Mouse (Mus musculus) adrenal gland, postnatal 25 days (tissue): ENCODE measurements at regions not wholly inside any gene's neighbourhood (a gene's known extent, or its start where the extent isn't known, plus 50 kb on each side); places are given as distances from the start of the nearest gene placed in this dataset.

Source experiments
- DNase-seq: peaks from one replicate; pipeline ENCODE4 v3.0.0; 2021; ENCODE audit warnings: mixed read lengths

- peak; percentile 80 for DNase-seq
Measured at GRCm38 (mm10) chr5:74943737-74944403, 100.7 kb downstream of the Chic2 start.

- DNase-seq = no peak
Measured at GRCm38 (mm10) chr5:74941426-74941825, 103.1 kb downstream of the Chic2 start.

GRCm38 (mm10) chr5:74937416-74937940, 107.1 kb downstream of the Chic2 start:
- no peak for DNase-seq

- no peak for DNase-seq
Measured at GRCm38 (mm10) chr5:74936087-74936486, 108.5 kb downstream of the Chic2 start.

GRCm38 (mm10) chr5:74935676-74936075, 108.9 kb downstream of the Chic2 start:
- DNase-seq = peak; percentile 9

- DNase-seq = no peak
Measured at GRCm38 (mm10) chr5:74933276-74933675, 111.3 kb downstream of the Chic2 start.

- no peak for DNase-seq
Measured at GRCm38 (mm10) chr5:74932206-74932605, 112.4 kb downstream of the Chic2 start.

- no peak for DNase-seq
Measured at GRCm38 (mm10) chr5:74931765-74932164, 112.8 kb downstream of the Chic2 start.

- no peak for DNase-seq
Measured at GRCm38 (mm10) chr5:74927543-74927942, 117.0 kb downstream of the Chic2 start.

GRCm38 (mm10) chr5:74925769-74926168, 118.8 kb downstream of the Chic2 start:
- no peak for DNase-seq

- no peak for DNase-seq
Measured at GRCm38 (mm10) chr5:74924031-74924533, 120.5 kb downstream of the Chic2 start.

GRCm38 (mm10) chr5:74923337-74923736, 121.2 kb downstream of the Chic2 start:
- no peak for DNase-seq

- no peak for DNase-seq
Measured at GRCm38 (mm10) chr5:74922881-74923280, 121.7 kb downstream of the Chic2 start.

GRCm38 (mm10) chr5:74920939-74921338, 123.6 kb downstream of the Chic2 start:
- no peak for DNase-seq

GRCm38 (mm10) chr5:74920490-74920889, 124.1 kb downstream of the Chic2 start:
- DNase-seq = no peak

GRCm38 (mm10) chr5:74905504-74906061, 139.0 kb downstream of the Chic2 start:
- DNase-seq = no peak

- DNase-seq = no peak
Measured at GRCm38 (mm10) chr5:74904927-74905503, 139.6 kb downstream of the Chic2 start.

- no peak for DNase-seq
Measured at GRCm38 (mm10) chr5:74904327-74904726, 140.2 kb downstream of the Chic2 start.

- DNase-seq = no peak
Measured at GRCm38 (mm10) chr5:74903711-74904110, 140.9 kb downstream of the Chic2 start.

GRCm38 (mm10) chr5:74897133-74897532, 147.4 kb downstream of the Chic2 start:
- no peak for DNase-seq

GRCm38 (mm10) chr5:74893276-74893675, 151.3 kb downstream of the Chic2 start:
- no peak for DNase-seq

GRCm38 (mm10) chr5:74891541-74891940, 153.0 kb downstream of the Chic2 start:
- no peak for DNase-seq

- no peak for DNase-seq
Measured at GRCm38 (mm10) chr5:74888934-74889333, 155.6 kb downstream of the Chic2 start.
